Comparison of ENCODE assay signal across 9 mouse cellular contexts in the genomic region with DNA sequence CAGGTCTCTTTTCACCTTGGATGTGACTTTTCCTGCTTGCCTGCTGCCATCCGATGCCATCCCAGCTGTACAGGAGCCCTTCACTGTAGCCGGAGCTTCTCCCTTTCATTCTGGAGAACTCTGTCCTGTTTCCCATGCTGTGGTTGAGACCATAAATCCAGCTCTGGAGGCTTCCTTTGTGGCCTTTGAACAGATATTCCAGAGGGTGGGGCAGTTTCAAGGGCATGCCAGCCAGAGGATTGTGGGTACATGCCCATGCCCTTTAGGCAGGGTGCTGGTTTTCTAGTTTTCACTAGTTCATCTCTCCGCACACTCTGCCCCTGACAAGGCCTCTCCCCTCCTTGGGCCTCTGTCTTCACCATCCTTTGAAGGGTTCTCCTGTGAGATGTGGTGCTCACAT. TPM values are rescaled to one million over a fixed set of nuclear protein-coding genes. Genes with fewer than 3 reads are reported as not detected.
DNase-seq lines count a peak whose midpoint lies in the region; ATAC-seq and TF ChIP-seq lines count a peak whose summit lies in the region.
"Had no signal": no experiment of that assay in that cellular context is flagged by ENCODE, and none has a peak within 500 bp of the region (broad histone marks: within the 10 kb centered on the region; RNA-seq: fewer than 3 reads in every experiment).

No protein-coding gene starts in this region.

- WGBS in heart, embryonic 13.5 days, result 81% methylated on average over 3 of the region's 3 CpGs
- 76% methylated on average over 3 of the region's 3 CpGs for WGBS in kidney, embryonic 14.5 days

- peaks cover 32% of the 10 kb centered on the region for H3K79me2 ChIP-seq in C2C12 (ENCODE audit: control insufficient read depth, insufficient read depth)

- H3K27ac ChIP-seq in heart, embryonic 13.5 days (replicated peaks), result no peak overlapping the region
- no peak overlapping the region for H3K27ac ChIP-seq in ES-E14 (ENCODE audit: insufficient read depth, low read depth, low read length, poor library complexity, severe bottlenecking)
- no peak overlapping the region for H3K27ac ChIP-seq in kidney, embryonic 14.5 days (ENCODE audit: low read depth, low read length)
- H3K27ac ChIP-seq in left cerebral cortex, adult 2 months, result no peak overlapping the region
- H3K27ac ChIP-seq: hindbrain, embryonic 14.5 days had no signal

- peaks cover 33% of the 10 kb centered on the region for H3K4me1 ChIP-seq in heart, embryonic 13.5 days
- H3K4me1 ChIP-seq in ES-E14 (ENCODE audit: control insufficient read depth in 2 of 2, insufficient read depth in 2 of 2, low read length in 2 of 2, poor library complexity in 1 of 2), result peaks cover 15 to 24% of the 10 kb centered on the region in 2 experiments
- peaks cover 21% of the 10 kb centered on the region for H3K4me1 ChIP-seq in kidney, embryonic 14.5 days (ENCODE audit: control insufficient read depth, insufficient read depth, low read length)

- peak overlapping the region; percentile 77 for H3K9ac ChIP-seq in heart, embryonic 13.5 days
- H3K9ac ChIP-seq in ES-E14 (ENCODE audit: insufficient read depth, low read depth, low read length, poor library complexity, severe bottlenecking), result peak overlapping the region; percentile 65; the same call in 1 of the 2 replicates
- H3K9ac ChIP-seq in kidney, embryonic 14.5 days (ENCODE audit: low read depth, low read length), result no peak overlapping the region

- TF ChIP-seq CTCF in C2C12 (IDR thresholded peaks at IDR 0.05; ENCODE audit: control insufficient read depth, insufficient read depth, insufficient read length), result no peak
- no peak for TF ChIP-seq CTCF in left cerebral cortex, adult 2 months (IDR thresholded peaks at IDR 0.05)

- DNase-seq in heart, postnatal 25 days (ENCODE audit: low spot score), result no peak
- no peak for DNase-seq in ES-E14 (ENCODE audit: low read depth, low spot score)
- DNase-seq in left cerebral cortex, adult 2 months (ENCODE audit: extremely low spot score in 1 of 2, low spot score in 2 of 2), result no peak
- no peak for DNase-seq in thymus, postnatal 0 days (ENCODE audit: low spot score)
- DNase-seq: right cerebral cortex, postnatal 25 days had no signal

- peaks cover 11% of the 10 kb centered on the region for H3K79me3 ChIP-seq in C2C12 (ENCODE audit: low read depth)

- no peaks in the 10 kb centered on the region for H3K27me3 ChIP-seq in heart, embryonic 13.5 days (replicated peaks)
- H3K27me3 ChIP-seq in C2C12 (ENCODE audit: control insufficient read depth, insufficient read depth, insufficient read length), result no peaks in the 10 kb centered on the region
- no peaks in the 10 kb centered on the region for H3K27me3 ChIP-seq in kidney, embryonic 14.5 days (ENCODE audit: control insufficient read depth, insufficient read depth, low read length)

- peak overlapping the region; percentile 88 for H3ac ChIP-seq in C2C12 (ENCODE audit: control insufficient read depth, insufficient read length, low read depth)

- intact Hi-C loops in heart, postnatal 25 days (cut with DNase I), result no loop called here
- intact Hi-C loops in left cerebral cortex, adult 2 months (cut with DNase I), result no loop called here

- peaks cover 51% of the 10 kb centered on the region for H3K36me3 ChIP-seq in heart, embryonic 13.5 days
- H3K36me3 ChIP-seq in C2C12 (ENCODE audit: control insufficient read depth, insufficient read depth) (peaks cover 43% of the 10 kb centered on the region), ES-E14 (ENCODE audit: control insufficient read depth, insufficient read depth, low read length, poor library complexity, severe bottlenecking) (peaks cover 45% of the 10 kb centered on the region)
- peaks cover 50% of the 10 kb centered on the region for H3K36me3 ChIP-seq in kidney, embryonic 14.5 days (ENCODE audit: control insufficient read depth, insufficient read depth, low read length)

- 0 out of 2 replicates have a peak overlapping the region, but pooled peaks have one; percentile 0 for H3K4me2 ChIP-seq in heart, embryonic 13.5 days
- 0 out of 2 replicates have a peak overlapping the region, but pooled peaks have one; percentile 56 for H3K4me2 ChIP-seq in kidney, embryonic 14.5 days (replicated peaks; ENCODE audit: low read depth, low read length)

- no peaks in the 10 kb centered on the region for H3K9me3 ChIP-seq in heart, embryonic 13.5 days
- no peaks in the 10 kb centered on the region for H3K9me3 ChIP-seq in ES-E14 (ENCODE audit: control insufficient read depth, insufficient read depth, low read depth, low read length)
- H3K9me3 ChIP-seq in kidney, embryonic 14.5 days (ENCODE audit: control insufficient read depth, low read length), result no peaks in the 10 kb centered on the region

- in situ Hi-C loops in ES-E14 (cut with MboI; ENCODE audit: low sequenced_read_pairs in 2 of 2, unreplicated experiment in 2 of 2), result no loop called here

- ATAC-seq in heart, embryonic 13.5 days (ENCODE audit: extremely low read depth, insufficient number of reproducible peaks, low FRiP score, low TSS enrichment), result no peak
- no peak for ATAC-seq in kidney, embryonic 14.5 days (ENCODE audit: low FRiP score, low TSS enrichment)

- no peak overlapping the region for H3K4me3 ChIP-seq in heart, embryonic 13.5 days
- H3K4me3 ChIP-seq in C2C12 (ENCODE audit: insufficient read depth, poor library complexity, severe bottlenecking) (peak overlapping the region; percentile 45), ES-E14 (ENCODE audit: insufficient read depth in 1 of 2, low read depth in 1 of 2, low read length in 2 of 2, poor library complexity in 1 of 2, severe bottlenecking in 1 of 2) (peak overlapping the region in 1 of 2 experiments; percentile 56; a peak in 1 of 4 replicates)
- H3K4me3 ChIP-seq in kidney, embryonic 14.5 days (ENCODE audit: low read length), result no peak overlapping the region
- no peak overlapping the region for H3K4me3 ChIP-seq in left cerebral cortex, adult 2 months

TF ChIP-seq in C2C12, 6 proteins besides CTCF, POLR2A, EP300 and RAD21:
- TF ChIP-seq MAX (IDR thresholded peaks at IDR 0.05), result peak; percentile 6
- TF ChIP-seq MYOD1 (IDR thresholded peaks at IDR 0.05; ENCODE audit: control insufficient read depth, insufficient read length, low read depth), result no peak
- TF ChIP-seq FOSL1 (IDR thresholded peaks at IDR 0.05; ENCODE audit: insufficient read depth, low read length, poor library complexity, severe bottlenecking), result no peak

TF ChIP-seq in ES-E14, 5 proteins besides CTCF, POLR2A, EP300 and RAD21:
- no peak for TF ChIP-seq HCFC1 (IDR thresholded peaks at IDR 0.05; ENCODE audit: borderline replicate concordance, insufficient read depth, low read length)
- no peak for TF ChIP-seq CHD2 (IDR thresholded peaks at IDR 0.05; ENCODE audit: low read depth, low read length)
- no peak for TF ChIP-seq MAFK (IDR thresholded peaks at IDR 0.05; ENCODE audit: insufficient read depth, low read depth, low read length)
- no peak for TF ChIP-seq ZC3H11A (IDR thresholded peaks at IDR 0.05; ENCODE audit: borderline replicate concordance, low read depth, low read length)
- no peak for TF ChIP-seq ZNF384 (IDR thresholded peaks at IDR 0.05; ENCODE audit: low read depth, low read length)

RNA-seq across cellular contexts. Expression of gene Cisd3, which starts 1.4 kb away (rescaled TPM):
- 44.1 and 53.7 TPM in 2 replicates for polyA plus RNA-seq in heart, embryonic 13.5 days (2015; fragmentation: Nextera tagmentation; extraction: Ambion mirVana)
- 100 to 1,000 TPM; 145 to 155 TPM for total RNA-seq in heart, postnatal 25 days (2021)
- polyA plus RNA-seq in C2C12 (2012; fragmentation: generic; extraction: Trizol), result 110 TPM
- 49.9 and 66.0 TPM in 2 replicates for total RNA-seq in ES-E14 (2012; rRNA removed)
- 30.5 and 34.2 TPM in 2 replicates for polyA plus RNA-seq in kidney, embryonic 14.5 days (2014; fragmentation: Nextera tagmentation; extraction: Ambion mirVana)
- total RNA-seq in left cerebral cortex, adult 2 months (2021), result 10 to 100 TPM; 47.7 to 57.6 TPM
- polyA plus RNA-seq in thymus, postnatal 0 days (2015; fragmentation: Nextera tagmentation; extraction: Ambion mirVana), result 35.0 and 40.4 TPM in 2 replicates

RNA-seq across cellular contexts. Expression of gene Pcgf2, which starts 13.2 kb away (rescaled TPM):
- polyA plus RNA-seq in heart, embryonic 13.5 days (2015; fragmentation: Nextera tagmentation; extraction: Ambion mirVana), result 10.5 and 11.0 TPM in 2 replicates
- 1 to 10 TPM; 6.2 to 6.4 TPM for total RNA-seq in heart, postnatal 25 days (2021)
- 29.2 TPM for polyA plus RNA-seq in C2C12 (2012; fragmentation: generic; extraction: Trizol)
- total RNA-seq in ES-E14 (2012; rRNA removed), result 20.1 and 28.4 TPM in 2 replicates
- polyA plus RNA-seq in kidney, embryonic 14.5 days (2014; fragmentation: Nextera tagmentation; extraction: Ambion mirVana), result 19.3 and 23.1 TPM in 2 replicates
- total RNA-seq in left cerebral cortex, adult 2 months (2021), result 10 to 100 TPM; 36.2 to 39.6 TPM
- 4.8 and 5.4 TPM in 2 replicates for polyA plus RNA-seq in thymus, postnatal 0 days (2015; fragmentation: Nextera tagmentation; extraction: Ambion mirVana)

RNA-seq across cellular contexts. Expression of gene Psmb3, which starts 16.1 kb away (rescaled TPM):
- 371 and 445 TPM in 2 replicates for polyA plus RNA-seq in heart, embryonic 13.5 days (2015; fragmentation: Nextera tagmentation; extraction: Ambion mirVana)
- total RNA-seq in heart, postnatal 25 days (2021), result 100 to 1,000 TPM; 150 to 151 TPM
- 690 TPM for polyA plus RNA-seq in C2C12 (2012; fragmentation: generic; extraction: Trizol)
- total RNA-seq in ES-E14 (2012; rRNA removed), result 522 and 677 TPM in 2 replicates
- polyA plus RNA-seq in kidney, embryonic 14.5 days (2014; fragmentation: Nextera tagmentation; extraction: Ambion mirVana), result 525 and 539 TPM in 2 replicates
- total RNA-seq in left cerebral cortex, adult 2 months (2021), result 100 to 1,000 TPM; 113 to 123 TPM
- 711 and 747 TPM in 2 replicates for polyA plus RNA-seq in thymus, postnatal 0 days (2015; fragmentation: Nextera tagmentation; extraction: Ambion mirVana)

RNA-seq across cellular contexts. Expression of gene Mllt6, which starts 23.8 kb away (rescaled TPM):
- polyA plus RNA-seq in heart, embryonic 13.5 days (2015; fragmentation: Nextera tagmentation; extraction: Ambion mirVana), result 1.7 and 1.9 TPM in 2 replicates
- total RNA-seq in heart, postnatal 25 days (2021), result 10 to 100 TPM; 59.8 to 63.3 TPM
- polyA plus RNA-seq in C2C12 (2012; fragmentation: generic; extraction: Trizol), result 12.5 TPM
- 113 and 142 TPM in 2 replicates for total RNA-seq in ES-E14 (2012; rRNA removed)
- polyA plus RNA-seq in kidney, embryonic 14.5 days (2014; fragmentation: Nextera tagmentation; extraction: Ambion mirVana), result 5.7 and 10.0 TPM in 2 replicates
- 100 to 1,000 TPM; 143 to 147 TPM for total RNA-seq in left cerebral cortex, adult 2 months (2021)
- polyA plus RNA-seq in thymus, postnatal 0 days (2015; fragmentation: Nextera tagmentation; extraction: Ambion mirVana), result 1.9 and 2.4 TPM in 2 replicates

RNA-seq across cellular contexts. Expression of gene Pip4k2b, which starts 57.4 kb away (rescaled TPM):
- polyA plus RNA-seq in heart, embryonic 13.5 days (2015; fragmentation: Nextera tagmentation; extraction: Ambion mirVana), result 0.90 and 1.0 TPM in 2 replicates
- total RNA-seq in heart, postnatal 25 days (2021), result 10 to 100 TPM; 20.2 to 21.1 TPM
- polyA plus RNA-seq in C2C12 (2012; fragmentation: generic; extraction: Trizol), result 28.3 TPM
- 26.5 and 31.3 TPM in 2 replicates for total RNA-seq in ES-E14 (2012; rRNA removed)
- 1.9 and 2.6 TPM in 2 replicates for polyA plus RNA-seq in kidney, embryonic 14.5 days (2014; fragmentation: Nextera tagmentation; extraction: Ambion mirVana)
- total RNA-seq in left cerebral cortex, adult 2 months (2021), result 100 to 1,000 TPM; 114 to 117 TPM
- polyA plus RNA-seq in thymus, postnatal 0 days (2015; fragmentation: Nextera tagmentation; extraction: Ambion mirVana), result 2.5 and 2.6 TPM in 2 replicates
